Mouse (Mus musculus): ENCODE measurements around the gene Cisd3.
A peak's percentile ranks its signal among the peaks of the same experiment; 100 is the strongest.

Cisd3 gene

DNA sequence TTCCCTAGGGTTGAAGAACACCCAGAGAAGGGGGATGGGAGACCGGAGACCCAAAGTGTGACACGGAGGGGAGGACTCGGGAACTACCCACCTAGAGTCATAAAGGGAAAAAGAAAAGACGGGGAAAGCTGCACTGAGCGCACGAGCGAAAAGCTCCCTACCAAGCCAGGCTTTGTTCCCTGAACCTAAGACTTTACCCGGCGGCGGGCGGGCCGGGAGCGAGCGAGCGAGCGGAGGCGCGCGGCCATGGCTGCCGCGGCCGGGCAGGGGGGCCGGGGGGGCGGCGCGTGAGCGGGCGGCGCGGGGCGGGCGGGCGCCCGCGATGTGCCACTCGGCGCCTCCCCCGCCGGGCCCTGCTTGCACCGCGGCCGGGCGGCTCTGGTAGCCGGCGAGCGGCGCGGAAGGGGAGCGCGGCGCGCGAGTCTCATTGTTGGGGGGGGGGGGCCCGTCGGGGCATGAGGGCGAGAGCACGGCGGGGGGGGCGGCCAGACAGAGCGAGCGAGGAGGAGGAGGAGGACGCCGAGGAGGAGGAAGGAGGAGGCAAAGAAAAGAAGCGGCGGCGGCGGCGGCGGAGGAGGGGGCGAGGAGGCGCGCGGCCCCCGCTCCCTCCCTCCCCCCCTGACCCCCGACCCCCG is 22.6 kb upstream of the Cisd3 start, which contains the start of gene Mllt6:
Gene Mllt6, plus strand, starts transcription at position 522 of the 635 bp plus-strand sequence.
- DNase-seq (ENCODE audit: low read depth), result peak; percentile 77

- DNase-seq (ENCODE audit: low read depth), result peak; percentile 49
Observed at GRCm38 (mm10) chr11:97663528-97664338, 21.9 kb upstream of the Cisd3 start.

DNA sequence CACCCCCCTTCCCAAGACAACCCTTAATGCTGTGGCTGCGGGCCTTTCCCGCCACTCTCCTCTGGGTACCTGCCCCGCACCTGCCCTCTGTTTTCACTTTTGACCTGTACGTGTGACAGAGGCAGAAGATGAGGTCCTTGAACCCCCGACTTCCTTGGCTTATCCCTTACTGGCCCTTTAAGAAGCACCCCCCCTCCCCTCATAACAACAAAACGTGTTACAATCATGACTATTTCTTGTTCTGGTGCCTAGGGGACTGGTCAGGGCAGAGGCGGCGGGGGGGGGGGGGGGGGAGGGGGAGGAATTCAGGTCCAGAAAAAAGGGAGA is 21.3 kb upstream of the Cisd3 start:
- DNase-seq (ENCODE audit: low read depth), result peak; percentile 42

DNA sequence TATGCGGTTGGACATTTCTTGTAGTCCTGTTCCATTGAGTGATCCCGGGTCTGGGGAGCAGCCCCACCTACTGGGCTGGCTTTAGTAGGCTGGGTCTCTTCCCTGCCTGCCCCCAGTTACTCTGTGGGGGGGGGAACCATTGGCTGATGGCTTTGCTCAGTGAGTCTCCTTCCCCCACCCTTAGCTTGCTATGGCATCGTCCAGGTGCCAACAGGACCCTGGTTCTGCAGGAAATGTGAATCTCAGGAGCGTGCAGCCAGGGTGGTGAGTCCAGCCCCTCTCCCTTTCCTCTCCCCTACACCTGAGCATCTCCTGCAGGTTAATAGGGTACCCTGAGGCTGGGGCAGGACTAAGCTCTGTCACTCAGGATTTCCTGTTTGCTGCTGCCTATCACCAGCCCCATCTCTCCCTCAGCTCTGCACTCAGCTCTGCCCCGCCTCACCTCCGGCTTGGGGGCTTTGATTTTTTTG is 20.8 kb upstream of the Cisd3 start:
- DNase-seq (ENCODE audit: low read depth), result peak; percentile 64

DNA sequence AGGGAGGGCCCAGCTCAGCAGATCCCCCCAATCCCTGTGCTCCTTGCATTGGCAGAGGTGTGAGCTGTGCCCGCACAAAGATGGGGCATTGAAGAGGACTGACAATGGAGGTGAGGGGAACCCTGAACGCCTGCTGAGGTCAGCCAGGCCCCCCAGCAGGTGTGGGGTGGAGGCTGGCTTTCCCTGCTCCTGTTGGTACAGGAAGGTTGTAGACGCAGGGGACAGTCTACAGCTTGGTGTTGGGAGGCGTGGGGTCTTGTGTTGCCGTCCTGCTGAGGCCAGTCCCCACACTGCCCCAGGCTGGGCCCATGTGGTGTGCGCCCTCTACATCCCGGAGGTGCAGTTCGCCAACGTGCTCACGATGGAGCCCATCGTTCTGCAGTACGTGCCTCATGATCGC is 20.2 kb upstream of the Cisd3 start:
- no peak for DNase-seq (ENCODE audit: low read depth)

GRCm38 (mm10) chr11:97666221-97666620 is 19.4 kb upstream of the Cisd3 start:
- no peak for DNase-seq (ENCODE audit: low read depth)

GRCm38 (mm10) chr11:97666794-97667193 is 18.8 kb upstream of the Cisd3 start:
- no peak for DNase-seq (ENCODE audit: low read depth)

DNA sequence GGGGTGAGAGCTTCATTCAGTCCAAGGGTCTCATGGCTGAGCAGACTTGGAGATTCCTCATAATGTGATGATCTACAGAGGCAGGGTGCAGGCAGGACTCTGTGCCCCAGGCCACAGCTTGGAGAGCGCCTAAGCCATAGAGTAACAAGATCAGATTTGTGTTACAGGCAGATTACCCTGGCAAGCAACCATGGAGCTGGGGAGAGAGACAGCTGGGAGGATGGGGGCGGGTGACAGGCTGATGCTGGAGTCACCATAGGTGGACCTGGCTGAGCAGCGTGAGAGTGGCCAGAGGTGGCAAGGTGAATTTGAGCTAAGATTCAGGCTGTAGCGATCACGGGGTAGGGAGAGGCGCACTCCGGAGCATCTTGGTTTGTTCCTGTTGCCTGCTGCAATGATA is 17.5 kb upstream of the Cisd3 start:
- no peak for DNase-seq (ENCODE audit: low read depth)

GRCm38 (mm10) chr11:97669268-97669667 is 16.4 kb upstream of the Cisd3 start:
- no peak for DNase-seq (ENCODE audit: low read depth)

GRCm38 (mm10) chr11:97669829-97670228 is 15.8 kb upstream of the Cisd3 start:
- DNase-seq (ENCODE audit: low read depth), result no peak

GRCm38 (mm10) chr11:97670234-97671176 is 15.1 kb upstream of the Cisd3 start:
- DNase-seq (ENCODE audit: low read depth), result no peak

GRCm38 (mm10) chr11:97671177-97671527 is 14.5 kb upstream of the Cisd3 start:
- no peak for DNase-seq (ENCODE audit: low read depth)

GRCm38 (mm10) chr11:97673148-97673547 is 12.5 kb upstream of the Cisd3 start:
- DNase-seq (ENCODE audit: low read depth), result no peak

GRCm38 (mm10) chr11:97676050-97676754 is 9.4 kb upstream of the Cisd3 start:
- DNase-seq (ENCODE audit: low read depth), result no peak

DNA sequence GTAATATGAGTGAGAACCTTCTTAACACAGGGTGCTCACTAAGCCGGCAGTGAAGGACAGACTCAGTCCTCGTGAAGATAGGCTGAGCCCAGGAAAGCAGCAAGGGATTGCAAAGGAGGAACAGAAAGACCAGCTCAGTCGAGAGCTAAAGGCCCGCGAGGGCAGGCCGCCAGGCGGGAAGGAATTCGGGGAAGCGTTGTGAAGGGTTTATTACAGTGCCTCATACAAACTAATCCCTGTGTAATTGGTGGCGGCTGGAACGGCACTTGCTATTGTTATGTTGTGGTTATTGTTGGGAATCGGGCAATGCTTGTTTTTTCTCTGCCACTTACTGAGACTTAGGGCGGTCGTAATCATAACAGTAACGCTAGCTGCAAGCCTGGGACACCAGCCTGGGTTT is 8.2 kb upstream of the Cisd3 start:
- DNase-seq (ENCODE audit: low read depth), result no peak

- DNase-seq (ENCODE audit: low read depth), result no peak
Observed at GRCm38 (mm10) chr11:97677842-97678241, 7.8 kb upstream of the Cisd3 start.

- DNase-seq (ENCODE audit: low read depth), result no peak
Observed at GRCm38 (mm10) chr11:97678301-97678700, 7.3 kb upstream of the Cisd3 start.

DNA sequence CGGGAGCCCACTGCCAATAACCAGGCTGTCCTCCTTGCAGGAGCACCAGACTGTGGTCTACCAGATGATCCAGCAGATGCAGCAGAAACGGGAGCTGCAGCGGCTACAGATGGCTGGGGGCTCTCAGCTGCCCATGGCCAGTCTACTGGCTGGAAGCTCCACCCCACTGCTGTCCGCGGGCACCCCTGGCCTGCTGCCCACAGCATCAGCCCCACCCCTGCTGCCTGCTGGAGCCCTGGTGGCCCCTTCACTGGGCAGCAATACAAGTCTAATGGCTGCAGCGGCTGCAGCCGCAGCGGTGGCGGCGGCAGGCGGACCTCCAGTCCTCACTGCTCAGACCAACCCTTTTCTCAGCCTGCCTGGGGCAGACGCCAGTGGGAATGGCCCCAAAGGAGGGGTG is 5.2 kb upstream of the Cisd3 start:
- no peak for DNase-seq (ENCODE audit: low read depth)

- DNase-seq (ENCODE audit: low read depth), result no peak
Observed at GRCm38 (mm10) chr11:97682504-97683055, 3.0 kb upstream of the Cisd3 start.

- peak; percentile 87 for DNase-seq (ENCODE audit: low read depth)
Observed at GRCm38 (mm10) chr11:97684063-97684680, 1.5 kb upstream of the Cisd3 start.

GRCm38 (mm10) chr11:97684766-97685165 is 860 bp upstream of the Cisd3 start:
- no peak for DNase-seq (ENCODE audit: low read depth)
